Mouse (Mus musculus) heart, postnatal 0 days (tissue): ENCODE measurements around the gene Frem3.

Experiments used
- CTCF ChIP-seq: IDR thresholded peaks from 2 replicates; pipeline ENCODE4 v1.5.1; 2016; ENCODE audit warnings: antibody characterized with exemption, control low read depth, low read depth
- EP300 ChIP-seq: IDR thresholded peaks from 2 replicates; pipeline ENCODE4 v1.6.1; 2016; ENCODE audit warnings: antibody characterized with exemption, low read depth

- no peak for TF ChIP-seq CTCF
- TF ChIP-seq EP300, result no peak
These were observed 42.5 kb upstream of the Frem3 start for GRCm38 (mm10) chr8:80568243-80568995.
